In genomic region chr4:89505368-89505819, GRCm38 (mm10) we compare ENCODE assay signal across 17 mouse cellular contexts.
A peak's percentile ranks its signal among the peaks of the same experiment; 100 is the strongest.
DNase-seq lines count a peak whose midpoint lies in the region; ATAC-seq and TF ChIP-seq lines count a peak whose summit lies in the region.
"Had no signal": no experiment of that assay in that cellular context is flagged by ENCODE, and none has a peak within 500 bp of the region (broad histone marks: within the 10 kb centered on the region; RNA-seq: fewer than 3 reads in every experiment).

No protein-coding gene starts in this region.

- H3K27ac ChIP-seq in kidney, postnatal 0 days, result no peak overlapping the region
- H3K27ac ChIP-seq: embryonic facial prominence, embryonic 12.5 days; forebrain, embryonic 10.5 days; limb, embryonic 15.5 days had no signal

- H3ac ChIP-seq in myocyte (ENCODE audit: control insufficient read depth, insufficient read length), result no peak overlapping the region

- H3K27me3 ChIP-seq in kidney, postnatal 0 days (ENCODE audit: insufficient read depth, low read length), result no peaks in the 10 kb centered on the region
- H3K27me3 ChIP-seq in Patski, result no peaks in the 10 kb centered on the region
- H3K27me3 ChIP-seq in myocyte (ENCODE audit: control insufficient read depth, insufficient read depth, insufficient read length), result no peaks in the 10 kb centered on the region
- H3K27me3 ChIP-seq: embryonic facial prominence, embryonic 12.5 days; heart, embryonic 12.5 days; limb, embryonic 15.5 days had no signal

- no peaks in the 10 kb centered on the region for H3K36me3 ChIP-seq in kidney, postnatal 0 days (ENCODE audit: insufficient read depth, low read length)
- H3K36me3 ChIP-seq in myocyte (ENCODE audit: control insufficient read depth, insufficient read depth), result no peaks in the 10 kb centered on the region
- H3K36me3 ChIP-seq: embryonic facial prominence, embryonic 12.5 days; forebrain, embryonic 10.5 days; heart, embryonic 12.5 days; limb, embryonic 15.5 days had no signal

- TF ChIP-seq CTCF in kidney, postnatal 0 days (IDR thresholded peaks at IDR 0.05; ENCODE audit: low read depth), result no peak
- TF ChIP-seq CTCF in Patski (IDR thresholded peaks at IDR 0.05), result no peak

- H3K4me2 ChIP-seq in kidney, postnatal 0 days (ENCODE audit: low read length), result no peak overlapping the region
- peak overlapping the region; percentile 59 for H3K4me2 ChIP-seq in myocyte (ENCODE audit: low read depth)
- H3K4me2 ChIP-seq: embryonic facial prominence, embryonic 12.5 days; heart, embryonic 12.5 days; limb, embryonic 15.5 days had no signal

- no peaks in the 10 kb centered on the region for H3K79me2 ChIP-seq in myocyte (ENCODE audit: control insufficient read depth, insufficient read depth)

- TF ChIP-seq POLR2A in myocyte (IDR thresholded peaks at IDR 0.05; ENCODE audit: insufficient read length, low read depth), result no peak

- in situ Hi-C loops in Patski (cut with MboI; ENCODE audit: low pct_unique_long_range_greater_than_20kb), result loop anchor here (5.0 to 25.0 kb wide), 3 partner anchors 68 to 218 kb away; partner anchors contain the start of gene Cdkn2a

- ATAC-seq in kidney, postnatal 0 days (replicated peaks; ENCODE audit: low FRiP score, low read depth), result 0 out of 2 replicates have a peak, but pooled peaks have one; percentile 41
- peak; percentile 92 for ATAC-seq in Patski

- H3K9me3 ChIP-seq in kidney, postnatal 0 days (replicated peaks; ENCODE audit: low read length), result no peaks in the 10 kb centered on the region
- H3K9me3 ChIP-seq: embryonic facial prominence, embryonic 12.5 days; forebrain, embryonic 10.5 days; heart, embryonic 12.5 days; limb, embryonic 15.5 days had no signal

- intact Hi-C loops in left cerebral cortex, postnatal 4 days (cut with DNase I), result no loop called here

- POLR2A ChIA-PET in Patski (lab: Charles Lee), result no interaction called here

- CTCF ChIA-PET in Patski (lab: Charles Lee), result no interaction called here

- no peaks in the 10 kb centered on the region; the same call in 1 of the 2 replicates for H3K4me1 ChIP-seq in kidney, postnatal 0 days (replicated peaks; ENCODE audit: insufficient read depth, low read length)
- H3K4me1 ChIP-seq: heart, embryonic 12.5 days; limb, embryonic 15.5 days had no signal

- H3K4me3 ChIP-seq in kidney, postnatal 0 days (replicated peaks; ENCODE audit: low read depth, low read length), result no peak overlapping the region
- H3K4me3 ChIP-seq in myocyte, result no peak overlapping the region
- H3K4me3 ChIP-seq: embryonic facial prominence, embryonic 12.5 days; forebrain, embryonic 10.5 days; heart, embryonic 12.5 days; limb, embryonic 15.5 days had no signal

- no peak overlapping the region for H3K9ac ChIP-seq in kidney, postnatal 0 days (ENCODE audit: low read depth, low read length)
- H3K9ac ChIP-seq: embryonic facial prominence, embryonic 12.5 days; heart, embryonic 12.5 days; limb, embryonic 15.5 days had no signal

- DNase-seq in adrenal gland, postnatal 14 days, result peak; percentile 22
- DNase-seq in adrenal gland, adult 18-20 months (ENCODE audit: low spot score in 2 of 2), result no peak
- no peak for DNase-seq in kidney, postnatal 0 days (ENCODE audit: low spot score)
- no peak for DNase-seq in kidney, postnatal 25 days
- peak; percentile 83 for DNase-seq in Patski (ENCODE audit: low read depth, low spot score)
- DNase-seq in neural tube, embryonic 10.5 days (ENCODE audit: extremely low spot score, low spot score), result no peak
- DNase-seq in left cerebral cortex, postnatal 4 days, result no peak
- DNase-seq: cerebellum, adult 9-10 months; gastrocnemius, postnatal 36 days; heart, postnatal 36 days; kidney, adult 9 months; lung, adult 2 months had no signal

- 5% methylated on average over 6 of the region's 6 CpGs for WGBS in kidney, postnatal 0 days

TF ChIP-seq in myocyte, 11 proteins besides CTCF, POLR2A, EP300 and RAD21:
- TF ChIP-seq MAX (IDR thresholded peaks at IDR 0.05; ENCODE audit: low read depth) (no peak), CEBPB (IDR thresholded peaks at IDR 0.05; ENCODE audit: insufficient read depth, poor library complexity, severe bottlenecking) (peak; percentile 50; the same call in 1 of the 2 replicates)

Comparison
In these comparisons a context has a peak if more than half of its experiments do, and no peak if none do; other contexts are left out.
1. DNase-seq: peak in adrenal gland, postnatal 14 days (single experiment) and Patski (single experiment); none in adrenal gland, adult 18-20 months (0 of 2), kidney, postnatal 0 days (single experiment), kidney, postnatal 25 days (0 of 2), neural tube, embryonic 10.5 days (single experiment) and left cerebral cortex, postnatal 4 days (single experiment).